Mouse (Mus musculus) embryonic fibroblast, embryonic 13.5 days (primary cell): Measurements from ENCODE around the gene Lrmp.

ENCODE experiments used
- CTCF ChIP-seq: IDR thresholded peaks from 2 replicates; pipeline ENCODE4 v1.5.1; 2011; ENCODE audit warnings: mild to moderate bottlenecking, control low read depth, low read length, moderate library complexity, borderline replicate concordance; ENCODE audit not compliant: insufficient read depth
- POLR2A ChIP-seq: IDR thresholded peaks from 2 replicates; pipeline ENCODE4 v1.6.1; 2011; ENCODE audit warnings: low read depth, mild to moderate bottlenecking, control low read depth, low read length, moderate library complexity

DNA sequence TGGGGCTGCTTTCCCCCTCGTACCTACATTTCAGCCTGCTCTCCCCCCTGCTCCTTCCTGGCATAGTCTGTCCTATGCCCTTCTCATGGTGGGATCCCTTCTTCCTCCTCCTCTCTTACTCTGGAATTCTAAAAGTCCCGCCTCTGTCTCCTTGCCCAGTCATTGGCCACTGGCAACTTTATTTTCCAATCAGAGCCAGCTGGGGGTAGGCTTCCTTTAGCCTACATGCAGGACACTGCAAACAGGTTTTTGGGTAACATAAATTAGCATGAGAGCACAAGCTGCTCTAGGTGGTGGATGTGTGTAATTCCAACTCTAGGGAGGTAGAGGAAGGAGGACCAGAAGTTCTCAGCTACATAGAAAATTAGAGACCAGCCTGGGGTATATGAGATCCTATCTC is 4.6 kb downstream of the Lrmp start:
- TF ChIP-seq CTCF (no peak), POLR2A (no peak)
